Mouse (Mus musculus) hindbrain, embryonic 11.5 days (tissue): ENCODE data around the gene Dirc2. TPM values are rescaled to one million over a fixed set of nuclear protein-coding genes. Genes with fewer than 3 reads are reported as not detected.

ENCODE experiments used
- ATAC-seq: fragments of 200-750 bp; cut with Nextera tagmentation; 2 replicates; pipeline ENCODE4 v1.8.0; 2017; ENCODE audit warnings: mild to moderate bottlenecking, moderate TSS enrichment, moderate library complexity; ENCODE audit not compliant: low FRiP score
- DNase-seq: peaks from one replicate; pipeline ENCODE4 v3.0.0-alpha.2; 2015; ENCODE audit warnings: low spot score
- H3K27ac ChIP-seq: fragments of 300-500 bp; sonication (generic); 2 replicates; pipeline ENCODE4 v1.5.1; 2014; ENCODE audit warnings: mild to moderate bottlenecking, low read depth, low read length
- H3K27me3 ChIP-seq: fragments of 300-500 bp; sonication (generic); 2 replicates; pipeline ENCODE4 v1.6.1; 2014; ENCODE audit warnings: mild to moderate bottlenecking, low read length, moderate library complexity, mixed read lengths; ENCODE audit not compliant: control insufficient read depth, insufficient read depth
- H3K36me3 ChIP-seq: fragments of 300-500 bp; sonication (generic); 2 replicates; pipeline ENCODE4 v1.6.1; 2014; ENCODE audit warnings: mild to moderate bottlenecking, low read length, moderate library complexity, mixed read lengths; ENCODE audit not compliant: control insufficient read depth, insufficient read depth
- H3K4me1 ChIP-seq: fragments of 300-500 bp; sonication (generic); replicated peaks from 2 replicates; pipeline ENCODE4 v1.6.1; 2014; ENCODE audit warnings: low read length, mixed read lengths; ENCODE audit not compliant: control insufficient read depth, insufficient read depth
- H3K4me2 ChIP-seq: fragments of 300-500 bp; sonication (generic); replicated peaks from 2 replicates; pipeline ENCODE4 v1.6.1; 2014; ENCODE audit warnings: mild to moderate bottlenecking, low read depth, low read length
- H3K4me3 ChIP-seq: fragments of 300-500 bp; sonication (generic); 2 replicates; pipeline ENCODE4 v1.5.1; 2014; ENCODE audit warnings: low read depth, low read length
- H3K9ac ChIP-seq: fragments of 300-500 bp; sonication (generic); 2 replicates; pipeline ENCODE4 v1.6.1; 2014; ENCODE audit warnings: low read depth, low read length
- H3K9me3 ChIP-seq: fragments of 300-500 bp; sonication (generic); 2 replicates; pipeline ENCODE4 v1.6.1; 2016; ENCODE audit warnings: low read length; ENCODE audit not compliant: control insufficient read depth
- WGBS: fragments of 180-500 bp; shearing (Covaris S2); extraction: QIAGEN DNeasy Blood & Tissue Kit; methylation state at CpG from one replicate; pipeline ENCODE4 v1.1.7; 2014; 5-methylcytosine and 5-hydroxymethylcytosine counted together
- polyA plus RNA-seq: library from polyadenylated mRNA; unstranded; fragments of >200 nt; fragmentation: Nextera tagmentation; extraction: Ambion mirVana; gene quantifications from 2 replicates; pipeline ENCODE4 v1.2.1, GENCODE M21; 2014

Dirc2 gene
- polyA plus RNA-seq, 1 experiment from 2014 or later = 20.1 TPM

DNA sequence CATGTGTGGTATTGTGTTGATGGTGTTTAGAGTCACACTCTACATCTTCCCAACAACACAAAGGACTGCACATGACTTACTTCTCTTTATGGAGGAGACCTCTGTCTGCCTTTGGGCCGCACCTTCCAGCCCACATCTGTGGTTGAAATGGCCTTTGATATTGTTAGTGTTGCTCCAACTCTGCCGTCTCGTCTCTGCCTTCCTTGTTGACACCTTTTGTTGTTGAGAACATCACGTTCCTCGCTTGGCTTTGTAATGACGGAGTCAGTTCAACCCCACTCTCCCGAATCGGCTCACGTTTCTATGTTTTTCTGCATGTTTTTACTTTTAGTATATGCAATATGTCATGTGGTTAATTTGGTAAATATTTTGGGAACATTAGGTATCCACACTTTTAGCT lies 11.9 kb upstream of the Dirc2 start:
- no peak overlapping the region for H3K27ac ChIP-seq
- H3K4me1 ChIP-seq = no peaks in the 10 kb centered on the region
- no peak overlapping the region for H3K9ac ChIP-seq
- no peak overlapping the region for H3K4me3 ChIP-seq
- no peaks in the 10 kb centered on the region for H3K36me3 ChIP-seq
- WGBS = 92% methylated on average over 9 of the region's 9 CpGs
- H3K4me2 ChIP-seq = no peak overlapping the region
- H3K9me3 ChIP-seq = no peaks in the 10 kb centered on the region
- DNase-seq (no peak), ATAC-seq (no peak)
- no peaks in the 10 kb centered on the region for H3K27me3 ChIP-seq

- Histone ChIP-seq H3K9me3 (no peaks in the 10 kb centered on the region), H3K9ac (no peak overlapping the region), H3K4me1 (no peaks in the 10 kb centered on the region), H3K36me3 (no peaks in the 10 kb centered on the region), H3K4me3 (no peak overlapping the region), H3K4me2 (no peak overlapping the region), H3K27ac (no peak overlapping the region), H3K27me3 (no peaks in the 10 kb centered on the region)
- DNase-seq (no peak), ATAC-seq (no peak)
- 87% methylated on average over 7 of the region's 7 CpGs for WGBS
These were observed 10.5 kb upstream of the Dirc2 start for GRCm38 (mm10) chr16:35779681-35780080.

GRCm38 (mm10) chr16:35777768-35778167 lies 8.6 kb upstream of the Dirc2 start:
- H3K9ac ChIP-seq = no peak overlapping the region
- no peaks in the 10 kb centered on the region for H3K36me3 ChIP-seq
- H3K27ac ChIP-seq = no peak overlapping the region
- H3K4me1 ChIP-seq = no peaks in the 10 kb centered on the region
- WGBS = 98% methylated on average over 4 of the region's 4 CpGs
- no peak overlapping the region for H3K4me2 ChIP-seq
- no peak overlapping the region for H3K4me3 ChIP-seq
- no peaks in the 10 kb centered on the region for H3K27me3 ChIP-seq
- no peaks in the 10 kb centered on the region for H3K9me3 ChIP-seq
- DNase-seq (no peak), ATAC-seq (no peak)

DNA sequence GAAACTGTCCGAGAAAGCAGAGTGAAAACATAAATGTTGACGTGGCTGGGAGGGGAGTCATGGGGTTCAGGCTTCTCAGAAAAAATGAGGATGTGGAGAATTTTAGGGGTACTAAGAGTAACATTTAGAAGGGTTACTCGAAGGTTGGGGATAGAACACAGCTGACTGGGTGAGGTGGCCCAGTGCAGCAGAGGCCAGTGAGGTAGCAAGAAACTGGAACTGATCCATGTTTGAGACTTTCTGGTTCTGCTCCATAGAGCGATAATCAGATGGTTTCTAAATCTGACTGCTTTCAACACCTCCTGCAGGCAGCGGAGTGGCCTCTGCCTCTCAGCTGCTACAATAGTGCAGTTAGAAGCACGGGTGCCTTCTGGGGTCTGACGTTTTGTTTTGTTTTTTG lies 7.6 kb upstream of the Dirc2 start:
- Histone ChIP-seq H3K9ac (no peak overlapping the region), H3K4me1 (no peaks in the 10 kb centered on the region), H3K36me3 (no peaks in the 10 kb centered on the region), H3K4me2 (no peak overlapping the region), H3K9me3 (no peaks in the 10 kb centered on the region), H3K4me3 (no peak overlapping the region), H3K27me3 (no peaks in the 10 kb centered on the region), H3K27ac (no peak overlapping the region)
- ATAC-seq (no peak), DNase-seq (no peak)
- 90% methylated on average over 7 of the region's 7 CpGs for whole genome bisulfite sequencing

DNA sequence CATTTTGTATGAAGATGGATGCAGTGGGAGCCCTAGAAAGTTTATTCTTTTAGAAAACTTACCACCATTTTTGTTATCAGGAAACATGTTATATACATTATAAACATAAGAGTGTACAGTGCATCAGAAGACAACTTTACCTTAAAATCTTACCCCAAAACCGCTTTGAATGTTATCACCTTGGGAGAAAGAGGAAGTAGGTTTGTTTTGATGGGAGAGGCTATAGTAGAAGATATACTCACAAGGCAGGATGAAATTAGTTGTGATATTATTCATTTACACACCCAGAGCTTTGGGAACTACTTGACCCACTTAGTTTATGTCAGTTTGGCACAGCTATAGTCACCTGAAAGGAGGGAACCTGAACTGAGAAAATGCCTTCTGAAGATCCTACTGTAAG lies 6.7 kb upstream of the Dirc2 start:
- WGBS = 91% methylated on average over 1 of the region's 1 CpGs
- Histone ChIP-seq H3K27me3 (no peaks in the 10 kb centered on the region), H3K4me1 (peaks cover 3% of the 10 kb centered on the region), H3K9me3 (no peaks in the 10 kb centered on the region), H3K27ac (no peak overlapping the region), H3K9ac (no peak overlapping the region), H3K4me3 (no peak overlapping the region), H3K36me3 (no peaks in the 10 kb centered on the region), H3K4me2 (no peak overlapping the region)
- ATAC-seq (no peak), DNase-seq (no peak)

DNA sequence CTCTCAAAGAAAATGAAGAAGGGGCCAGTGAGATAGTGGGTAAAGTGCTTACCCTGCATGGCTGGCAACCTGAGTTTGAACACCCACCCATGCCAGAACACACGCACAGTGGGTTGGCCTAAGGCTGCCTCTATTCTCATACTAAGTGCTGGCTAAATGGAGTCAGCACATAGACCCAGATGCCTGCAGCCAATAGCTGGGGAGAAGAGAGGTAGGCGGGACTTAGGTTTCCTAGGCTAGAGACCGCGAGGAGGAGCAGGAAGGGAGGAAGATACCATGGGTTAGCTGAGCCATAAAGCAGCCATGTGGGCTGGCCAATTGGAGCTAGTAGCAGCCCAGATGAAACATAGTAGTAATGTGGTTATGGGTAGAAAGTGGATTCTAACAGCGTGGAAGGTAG lies 3.4 kb upstream of the Dirc2 start:
- no peak for DNase-seq
- no peak overlapping the region for H3K4me3 ChIP-seq
- peaks cover 5% of the 10 kb centered on the region for H3K4me1 ChIP-seq
- no peak overlapping the region for H3K27ac ChIP-seq
- no peak overlapping the region for H3K4me2 ChIP-seq
- no peaks in the 10 kb centered on the region for H3K36me3 ChIP-seq
- no peak overlapping the region for H3K9ac ChIP-seq
- ATAC-seq = no peak
- no peaks in the 10 kb centered on the region for H3K27me3 ChIP-seq
- WGBS = 87% methylated on average over 5 of the region's 5 CpGs
- no peaks in the 10 kb centered on the region for H3K9me3 ChIP-seq

DNA sequence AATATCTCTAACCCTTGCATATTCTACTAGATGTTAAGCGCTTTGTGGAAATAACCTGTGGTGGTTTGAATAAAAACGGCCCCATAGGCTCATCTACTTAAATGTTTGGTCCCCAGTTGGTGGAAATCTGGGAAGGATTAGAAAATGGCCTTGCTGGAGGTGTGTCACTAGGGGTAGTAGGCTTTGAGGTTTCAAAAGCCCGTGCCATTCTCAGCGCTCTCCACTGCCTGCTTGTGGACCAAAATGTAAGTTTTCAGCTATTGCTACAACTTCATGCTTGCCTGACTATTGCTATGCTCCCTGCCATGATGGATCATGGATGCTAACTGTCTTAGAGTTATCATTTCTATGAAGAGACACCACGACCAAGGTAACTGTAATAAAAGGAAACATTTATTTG lies 2.5 kb upstream of the Dirc2 start:
- Histone ChIP-seq H3K4me3 (no peak overlapping the region), H3K27me3 (no peaks in the 10 kb centered on the region), H3K27ac (no peak overlapping the region), H3K9ac (no peak overlapping the region), H3K9me3 (no peaks in the 10 kb centered on the region), H3K4me2 (no peak overlapping the region), H3K36me3 (no peaks in the 10 kb centered on the region), H3K4me1 (peaks cover 5% of the 10 kb centered on the region)
- ATAC-seq (no peak), DNase-seq (no peak)
- WGBS = 85% methylated on average over 5 of the region's 5 CpGs

GRCm38 (mm10) chr16:35771141-35771540 lies 2.0 kb upstream of the Dirc2 start:
- ATAC-seq (no peak), DNase-seq (no peak)
- H3K4me1 ChIP-seq = peaks cover 5% of the 10 kb centered on the region
- peak overlapping the region; percentile 86 for H3K4me2 ChIP-seq
- H3K9ac ChIP-seq = no peak overlapping the region
- no peaks in the 10 kb centered on the region for H3K27me3 ChIP-seq
- H3K36me3 ChIP-seq = no peaks in the 10 kb centered on the region
- H3K27ac ChIP-seq = no peak overlapping the region
- 17% methylated on average over 8 of the region's 8 CpGs for WGBS
- H3K9me3 ChIP-seq = no peaks in the 10 kb centered on the region
- peak overlapping the region; percentile 81 for H3K4me3 ChIP-seq

DNA sequence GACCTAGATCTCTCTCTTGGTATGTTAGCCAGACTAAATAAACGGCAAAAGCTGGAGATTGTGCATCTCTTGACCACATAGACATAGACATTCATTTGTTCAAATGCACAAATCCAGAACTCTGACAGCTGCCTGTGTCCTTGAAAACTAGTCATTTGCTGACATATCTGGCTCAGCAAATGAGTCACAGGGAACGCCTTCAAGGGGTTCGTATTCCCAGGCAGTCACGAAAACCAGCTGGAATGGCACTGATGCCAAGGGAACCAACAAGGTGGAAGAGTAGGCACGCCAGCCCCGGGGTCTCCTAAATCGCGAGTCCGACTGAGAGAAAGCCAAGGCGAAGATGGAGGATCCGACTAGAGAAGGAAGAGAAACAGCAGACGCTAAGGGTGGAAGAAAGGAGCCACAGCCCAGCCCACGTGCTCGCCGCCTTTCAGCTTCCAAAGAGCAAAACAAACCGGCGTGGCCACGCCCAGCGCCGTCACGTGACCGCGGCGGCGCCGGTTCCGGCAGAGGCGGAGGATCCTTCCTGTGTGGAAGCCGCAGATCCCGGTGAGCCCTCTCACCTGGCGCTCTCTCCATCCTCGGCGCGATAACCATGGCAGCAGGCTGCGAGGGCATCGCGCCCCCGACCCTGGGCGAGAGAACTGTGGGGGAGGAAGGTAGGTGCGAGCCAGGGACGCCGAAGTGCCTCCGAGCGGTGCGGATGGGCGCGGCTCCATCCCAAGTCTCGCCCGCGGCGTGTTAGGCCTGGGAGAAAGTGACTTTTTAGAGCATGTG lies 912 bp upstream of the Dirc2 start, which contains the start of gene Hspbap1:
Gene Hspbap1 (plus strand): TSS at position 498 of the 780 bp plus-strand sequence.
- Histone ChIP-seq H3K4me3 (peak within 1 kb of the TSS; percentile 81), H3K27me3 (no peaks in the 10 kb centered on the region), H3K36me3 (no peaks in the 10 kb centered on the region), H3K9me3 (no peaks in the 10 kb centered on the region), H3K27ac (peak within 1 kb of the TSS; percentile 70), H3K4me1 (peaks cover 5% of the 10 kb centered on the region), H3K9ac (peak within 1 kb of the TSS; percentile 94), H3K4me2 (peak within 1 kb of the TSS; percentile 86)
- DNase-seq (peak; percentile 95), ATAC-seq (peak; percentile 75)
- under 1% methylated on average over 51 of the region's 51 CpGs for WGBS
